Comparison of ENCODE assay signal across 14 mouse cellular contexts in genomic region chr10:84554291-84555009, GRCm38 (mm10). TPM values are rescaled to one million over a fixed set of nuclear protein-coding genes. Genes with fewer than 3 reads are reported as not detected.
DNase-seq lines count a peak whose midpoint lies in the region; ATAC-seq and TF ChIP-seq lines count a peak whose summit lies in the region.
"Had no signal": no experiment of that assay in that cellular context is flagged by ENCODE, and none has a peak within 500 bp of the region (broad histone marks: within the 10 kb centered on the region; RNA-seq: fewer than 3 reads in every experiment).

No protein-coding gene starts in this region.

- 24% methylated on average over 6 of the region's 6 CpGs for WGBS in lung, embryonic 16.5 days
- 27% methylated on average over 6 of the region's 6 CpGs for WGBS in kidney, embryonic 16.5 days
- 31% methylated on average over 6 of the region's 6 CpGs for WGBS in hindbrain, embryonic 13.5 days

- H3K27me3 ChIP-seq in lung, embryonic 16.5 days (ENCODE audit: control insufficient read depth, insufficient read depth, low read depth, low read length), result no peaks in the 10 kb centered on the region
- H3K27me3 ChIP-seq in kidney, embryonic 16.5 days (ENCODE audit: insufficient read depth, low read length), result no peaks in the 10 kb centered on the region
- no peaks in the 10 kb centered on the region for H3K27me3 ChIP-seq in hindbrain, embryonic 13.5 days
- H3K27me3 ChIP-seq: CH12.LX; hindbrain, embryonic 12.5 days had no signal

- H3K27ac ChIP-seq in lung, embryonic 16.5 days (ENCODE audit: low read length), result peak overlapping the region; percentile 15
- peak overlapping the region; percentile 92; the same call in 1 of the 2 replicates for H3K27ac ChIP-seq in ES-E14 (ENCODE audit: insufficient read depth, low read depth, low read length, poor library complexity, severe bottlenecking)
- H3K27ac ChIP-seq in kidney, embryonic 16.5 days (ENCODE audit: low read length), result peak overlapping the region; percentile 48
- H3K27ac ChIP-seq in hindbrain, embryonic 13.5 days, result no peak overlapping the region
- H3K27ac ChIP-seq: hindbrain, embryonic 12.5 days; macrophage had no signal

- peak; percentile 87 for ATAC-seq in lung, embryonic 16.5 days (ENCODE audit: low read depth)
- ATAC-seq in kidney, embryonic 16.5 days (ENCODE audit: low FRiP score, low TSS enrichment), result peak; percentile 94
- no peak for ATAC-seq in hindbrain, embryonic 13.5 days (ENCODE audit: low FRiP score)
- ATAC-seq in cerebellum, adult (ENCODE audit: insufficient number of reproducible peaks, low FRiP score, low TSS enrichment), result no peak

- no peaks in the 10 kb centered on the region; the same call in 1 of the 2 replicates for H3K4me1 ChIP-seq in lung, embryonic 16.5 days (replicated peaks; ENCODE audit: control insufficient read depth, insufficient read depth, low read length)
- H3K4me1 ChIP-seq in ES-E14 (ENCODE audit: control insufficient read depth in 2 of 2, insufficient read depth in 2 of 2, low read length in 2 of 2, poor library complexity in 1 of 2), result peaks cover 2 to 15% of the 10 kb centered on the region in 2 experiments; a peak in 2 of 4 replicates
- H3K4me1 ChIP-seq in kidney, embryonic 16.5 days (ENCODE audit: insufficient read depth, low read length), result 0 out of 2 replicates have a peak, but pooled peaks cover 4% of the 10 kb centered on the region
- no peaks in the 10 kb centered on the region for H3K4me1 ChIP-seq in hindbrain, embryonic 13.5 days (replicated peaks)
- H3K4me1 ChIP-seq: hindbrain, embryonic 12.5 days had no signal

- no peak overlapping the region for H3K4me2 ChIP-seq in lung, embryonic 16.5 days (ENCODE audit: low read depth, low read length)
- no peak overlapping the region for H3K4me2 ChIP-seq in kidney, embryonic 16.5 days (replicated peaks; ENCODE audit: low read depth, low read length)
- H3K4me2 ChIP-seq in hindbrain, embryonic 13.5 days, result no peak overlapping the region
- H3K4me2 ChIP-seq: heart, embryonic 11.5 days; hindbrain, embryonic 12.5 days had no signal

- no peak for DNase-seq in lung, postnatal 10 days
- DNase-seq in ES-E14 (ENCODE audit: low read depth, low spot score) (peak; percentile 92), MN1 (ENCODE audit: low spot score) (no peak)
- peak; percentile 35 for DNase-seq in naive thymus-derived CD4-positive, alpha-beta T cell, adult 2 months (ENCODE audit: low read depth)
- DNase-seq: adrenal gland, postnatal 10 days; cerebellum, adult 2 months had no signal

- H3K36me3 ChIP-seq in lung, embryonic 16.5 days (ENCODE audit: control insufficient read depth, insufficient read depth, low read length), result no peaks in the 10 kb centered on the region
- peaks cover 3% of the 10 kb centered on the region for H3K36me3 ChIP-seq in ES-E14 (ENCODE audit: control insufficient read depth, insufficient read depth, low read length, poor library complexity, severe bottlenecking)
- H3K36me3 ChIP-seq in kidney, embryonic 16.5 days (ENCODE audit: insufficient read depth, low read length), result no peaks in the 10 kb centered on the region
- H3K36me3 ChIP-seq in hindbrain, embryonic 13.5 days, result no peaks in the 10 kb centered on the region
- H3K36me3 ChIP-seq: hindbrain, embryonic 12.5 days had no signal

- no peak overlapping the region for H3K9ac ChIP-seq in lung, embryonic 16.5 days (ENCODE audit: low read length)
- H3K9ac ChIP-seq in ES-E14 (ENCODE audit: insufficient read depth, low read depth, low read length, poor library complexity, severe bottlenecking), result no peak overlapping the region; the same call in 1 of the 2 replicates
- H3K9ac ChIP-seq in kidney, embryonic 16.5 days (replicated peaks; ENCODE audit: low read length), result no peak overlapping the region
- no peak overlapping the region for H3K9ac ChIP-seq in hindbrain, embryonic 13.5 days
- H3K9ac ChIP-seq: hindbrain, embryonic 12.5 days had no signal

- 0 out of 2 replicates have a peak, but pooled peaks cover 2% of the 10 kb centered on the region for H3K9me3 ChIP-seq in lung, embryonic 16.5 days (ENCODE audit: control insufficient read depth, low read length)
- no peaks in the 10 kb centered on the region for H3K9me3 ChIP-seq in ES-E14 (ENCODE audit: control insufficient read depth, insufficient read depth, low read depth, low read length)
- H3K9me3 ChIP-seq in kidney, embryonic 16.5 days (ENCODE audit: low read length), result peaks cover 9% of the 10 kb centered on the region
- peaks cover 9% of the 10 kb centered on the region for H3K9me3 ChIP-seq in hindbrain, embryonic 13.5 days

- in situ Hi-C loops in ES-E14 (cut with MboI; ENCODE audit: low sequenced_read_pairs in 2 of 2, unreplicated experiment in 2 of 2), result no loop called here

- H3K4me3 ChIP-seq in lung, embryonic 16.5 days (ENCODE audit: low read length), result no peak overlapping the region
- H3K4me3 ChIP-seq in ES-E14 (ENCODE audit: insufficient read depth in 1 of 2, low read depth in 1 of 2, low read length in 2 of 2, poor library complexity in 1 of 2, severe bottlenecking in 1 of 2), result peak overlapping the region; percentile 11 to 54
- no peak overlapping the region for H3K4me3 ChIP-seq in kidney, embryonic 16.5 days (ENCODE audit: low read length)
- H3K4me3 ChIP-seq in hindbrain, embryonic 13.5 days, result no peak overlapping the region
- H3K4me3 ChIP-seq: hindbrain, embryonic 12.5 days had no signal

TF ChIP-seq in ES-E14, 5 proteins besides CTCF, POLR2A, EP300 and RAD21:
- TF ChIP-seq HCFC1 (IDR thresholded peaks at IDR 0.05; ENCODE audit: borderline replicate concordance, insufficient read depth, low read length) (no peak; the same call in 1 of the 2 replicates), ZC3H11A (IDR thresholded peaks at IDR 0.05; ENCODE audit: borderline replicate concordance, low read depth, low read length) (no peak), MAFK (IDR thresholded peaks at IDR 0.05; ENCODE audit: insufficient read depth, low read depth, low read length) (no peak), CHD2 (IDR thresholded peaks at IDR 0.05; ENCODE audit: low read depth, low read length) (no peak), ZNF384 (IDR thresholded peaks at IDR 0.05; ENCODE audit: low read depth, low read length) (no peak)

RNA-seq across cellular contexts. Expression of gene Ckap4, which starts 20.6 kb away (rescaled TPM):
- 48.5 and 88.0 TPM in 2 replicates for polyA plus RNA-seq in lung, embryonic 16.5 days (2015; fragmentation: Nextera tagmentation; extraction: Ambion mirVana)
- total RNA-seq in ES-E14 (2012; rRNA removed), result 86.8 and 120 TPM in 2 replicates
- 40.0 and 72.4 TPM in 2 replicates for polyA plus RNA-seq in kidney, embryonic 16.5 days (2015; fragmentation: Nextera tagmentation; extraction: Ambion mirVana)
- polyA plus RNA-seq in hindbrain, embryonic 13.5 days (2015; fragmentation: Nextera tagmentation; extraction: Ambion mirVana), result 56.4 and 59.9 TPM in 2 replicates

RNA-seq across cellular contexts. Expression of gene Tcp11l2, which starts 22.0 kb away (rescaled TPM):
- polyA plus RNA-seq in lung, embryonic 16.5 days (2015; fragmentation: Nextera tagmentation; extraction: Ambion mirVana), result 41.5 and 50.2 TPM in 2 replicates
- total RNA-seq in ES-E14 (2012; rRNA removed), result 2.8 and 2.9 TPM in 2 replicates
- polyA plus RNA-seq in kidney, embryonic 16.5 days (2015; fragmentation: Nextera tagmentation; extraction: Ambion mirVana), result 20.2 and 21.2 TPM in 2 replicates
- polyA plus RNA-seq in hindbrain, embryonic 13.5 days (2015; fragmentation: Nextera tagmentation; extraction: Ambion mirVana), result 24.0 and 25.5 TPM in 2 replicates

Comparison
In these comparisons a context has a peak if more than half of its experiments do, and no peak if none do; other contexts are left out.
1. ATAC-seq: peak in lung, embryonic 16.5 days (single experiment) and kidney, embryonic 16.5 days (single experiment); none in hindbrain, embryonic 13.5 days (single experiment) and cerebellum, adult (single experiment).
2. H3K4me3 ChIP-seq: peak in ES-E14 (2 of 2); none in lung, embryonic 16.5 days (single experiment), kidney, embryonic 16.5 days (single experiment) and hindbrain, embryonic 13.5 days (single experiment).
3. DNase-seq: peak in ES-E14 (single experiment) and naive thymus-derived CD4-positive, alpha-beta T cell, adult 2 months (single experiment); none in lung, postnatal 10 days (single experiment) and MN1 (single experiment).